Mouse (Mus musculus): ENCODE data around the gene Mypn. TPM values are rescaled to one million over a fixed set of nuclear protein-coding genes. Genes with fewer than 3 reads are reported as not detected.

Gene Mypn
- polyA plus RNA-seq, 1 experiment: 0.01 TPM

GRCm38 (mm10) chr10:63237206-63237605, 33.5 kb upstream of the Mypn start:
- Histone ChIP-seq H3K27me3 (ENCODE audit: control insufficient read depth, insufficient read depth, insufficient read length) (no peaks in the 10 kb centered on the region), H3K79me3 (ENCODE audit: low read depth) (no peaks in the 10 kb centered on the region), H3K36me3 (ENCODE audit: control insufficient read depth, insufficient read depth) (no peaks in the 10 kb centered on the region), H3ac (ENCODE audit: control insufficient read depth, insufficient read length, low read depth) (no peak overlapping the region), H3K79me2 (ENCODE audit: control insufficient read depth, insufficient read depth) (no peaks in the 10 kb centered on the region), H3K4me3 (ENCODE audit: insufficient read depth, poor library complexity, severe bottlenecking) (no peak overlapping the region)
- no peak for TF ChIP-seq MYOD1 (IDR thresholded peaks at IDR 0.05; ENCODE audit: control insufficient read depth, insufficient read length, low read depth)
- TF ChIP-seq FOSL1 (IDR thresholded peaks at IDR 0.05; ENCODE audit: insufficient read depth, low read length, poor library complexity, severe bottlenecking): no peak
- TF ChIP-seq MYOG (IDR thresholded peaks at IDR 0.05; ENCODE audit: control insufficient read depth, extremely low read depth, insufficient read length): no peak
- TF ChIP-seq CEBPB (IDR thresholded peaks at IDR 0.05; ENCODE audit: low read depth): no peak
- TF ChIP-seq USF1 (IDR thresholded peaks at IDR 0.05; ENCODE audit: low read depth): no peak
- no peak for TF ChIP-seq MAX (IDR thresholded peaks at IDR 0.05)
- no peak for TF ChIP-seq CTCF (IDR thresholded peaks at IDR 0.05; ENCODE audit: control insufficient read depth, insufficient read depth, insufficient read length)

- H3K36me3 ChIP-seq (ENCODE audit: control insufficient read depth, insufficient read depth): no peaks in the 10 kb centered on the region
- TF ChIP-seq USF1 (IDR thresholded peaks at IDR 0.05; ENCODE audit: low read depth) (no peak), FOSL1 (IDR thresholded peaks at IDR 0.05; ENCODE audit: insufficient read depth, low read length, poor library complexity, severe bottlenecking) (no peak), MYOG (IDR thresholded peaks at IDR 0.05; ENCODE audit: control insufficient read depth, extremely low read depth, insufficient read length) (no peak), CEBPB (IDR thresholded peaks at IDR 0.05; ENCODE audit: low read depth) (no peak), MAX (IDR thresholded peaks at IDR 0.05) (no peak), MYOD1 (IDR thresholded peaks at IDR 0.05; ENCODE audit: control insufficient read depth, insufficient read length, low read depth) (no peak), CTCF (IDR thresholded peaks at IDR 0.05; ENCODE audit: control insufficient read depth, insufficient read depth, insufficient read length) (no peak)
- H3ac ChIP-seq (ENCODE audit: control insufficient read depth, insufficient read length, low read depth): no peak overlapping the region
- no peaks in the 10 kb centered on the region for H3K27me3 ChIP-seq (ENCODE audit: control insufficient read depth, insufficient read depth, insufficient read length)
- no peak overlapping the region for H3K4me3 ChIP-seq (ENCODE audit: insufficient read depth, poor library complexity, severe bottlenecking)
- H3K79me2 ChIP-seq (ENCODE audit: control insufficient read depth, insufficient read depth): no peaks in the 10 kb centered on the region
- H3K79me3 ChIP-seq (ENCODE audit: low read depth): no peaks in the 10 kb centered on the region
Measured at GRCm38 (mm10) chr10:63236663-63237062, 32.9 kb upstream of the Mypn start.

GRCm38 (mm10) chr10:63235889-63236288, 32.1 kb upstream of the Mypn start:
- TF ChIP-seq MYOG (IDR thresholded peaks at IDR 0.05; ENCODE audit: control insufficient read depth, extremely low read depth, insufficient read length) (no peak), MYOD1 (IDR thresholded peaks at IDR 0.05; ENCODE audit: control insufficient read depth, insufficient read length, low read depth) (no peak), MAX (IDR thresholded peaks at IDR 0.05) (no peak), USF1 (IDR thresholded peaks at IDR 0.05; ENCODE audit: low read depth) (no peak), CEBPB (IDR thresholded peaks at IDR 0.05; ENCODE audit: low read depth) (no peak), FOSL1 (IDR thresholded peaks at IDR 0.05; ENCODE audit: insufficient read depth, low read length, poor library complexity, severe bottlenecking) (no peak)

GRCm38 (mm10) chr10:63234133-63234532, 30.4 kb upstream of the Mypn start:
- no peaks in the 10 kb centered on the region for H3K27me3 ChIP-seq (ENCODE audit: control insufficient read depth, insufficient read depth, insufficient read length)
- H3K79me2 ChIP-seq (ENCODE audit: control insufficient read depth, insufficient read depth): no peaks in the 10 kb centered on the region
- H3K36me3 ChIP-seq (ENCODE audit: control insufficient read depth, insufficient read depth): no peaks in the 10 kb centered on the region
- H3K79me3 ChIP-seq (ENCODE audit: low read depth): no peaks in the 10 kb centered on the region
- TF ChIP-seq MYOG (IDR thresholded peaks at IDR 0.05; ENCODE audit: control insufficient read depth, extremely low read depth, insufficient read length): no peak
- peak; percentile 52 for TF ChIP-seq MYOD1 (IDR thresholded peaks at IDR 0.05; ENCODE audit: control insufficient read depth, insufficient read length, low read depth)
- H3K4me3 ChIP-seq (ENCODE audit: insufficient read depth, poor library complexity, severe bottlenecking): no peak overlapping the region
- H3ac ChIP-seq (ENCODE audit: control insufficient read depth, insufficient read length, low read depth): no peak overlapping the region

More at GRCm38 (mm10) chr10:63235889-63236288, 32.1 kb upstream of the Mypn start:
- Histone ChIP-seq H3K36me3 (ENCODE audit: control insufficient read depth, insufficient read depth) (no peaks in the 10 kb centered on the region), H3K79me3 (ENCODE audit: low read depth) (no peaks in the 10 kb centered on the region), H3ac (ENCODE audit: control insufficient read depth, insufficient read length, low read depth) (no peak overlapping the region), H3K79me2 (ENCODE audit: control insufficient read depth, insufficient read depth) (no peaks in the 10 kb centered on the region), H3K27me3 (ENCODE audit: control insufficient read depth, insufficient read depth, insufficient read length) (no peaks in the 10 kb centered on the region), H3K4me3 (ENCODE audit: insufficient read depth, poor library complexity, severe bottlenecking) (no peak overlapping the region)

- Histone ChIP-seq H3K4me3 (ENCODE audit: insufficient read depth, poor library complexity, severe bottlenecking) (no peak overlapping the region), H3ac (ENCODE audit: control insufficient read depth, insufficient read length, low read depth) (no peak overlapping the region), H3K79me2 (ENCODE audit: control insufficient read depth, insufficient read depth) (no peaks in the 10 kb centered on the region), H3K36me3 (ENCODE audit: control insufficient read depth, insufficient read depth) (no peaks in the 10 kb centered on the region), H3K79me3 (ENCODE audit: low read depth) (no peaks in the 10 kb centered on the region), H3K27me3 (ENCODE audit: control insufficient read depth, insufficient read depth, insufficient read length) (no peaks in the 10 kb centered on the region)
- no peak for TF ChIP-seq MYOD1 (IDR thresholded peaks at IDR 0.05; ENCODE audit: control insufficient read depth, insufficient read length, low read depth)
- TF ChIP-seq CTCF (IDR thresholded peaks at IDR 0.05; ENCODE audit: control insufficient read depth, insufficient read depth, insufficient read length): no peak
- no peak for TF ChIP-seq MAX (IDR thresholded peaks at IDR 0.05)
- TF ChIP-seq FOSL1 (IDR thresholded peaks at IDR 0.05; ENCODE audit: insufficient read depth, low read length, poor library complexity, severe bottlenecking): no peak
- TF ChIP-seq CEBPB (IDR thresholded peaks at IDR 0.05; ENCODE audit: low read depth): no peak
- no peak for TF ChIP-seq MYOG (IDR thresholded peaks at IDR 0.05; ENCODE audit: control insufficient read depth, extremely low read depth, insufficient read length)
- no peak for TF ChIP-seq USF1 (IDR thresholded peaks at IDR 0.05; ENCODE audit: low read depth)
Measured at GRCm38 (mm10) chr10:63231630-63232029, 27.9 kb upstream of the Mypn start.

GRCm38 (mm10) chr10:63230854-63231253, 27.1 kb upstream of the Mypn start:
- TF ChIP-seq USF1 (IDR thresholded peaks at IDR 0.05; ENCODE audit: low read depth): no peak
- TF ChIP-seq MAX (IDR thresholded peaks at IDR 0.05): no peak
- TF ChIP-seq CEBPB (IDR thresholded peaks at IDR 0.05; ENCODE audit: low read depth): no peak
- TF ChIP-seq CTCF (IDR thresholded peaks at IDR 0.05; ENCODE audit: control insufficient read depth, insufficient read depth, insufficient read length): no peak
- no peak for TF ChIP-seq MYOG (IDR thresholded peaks at IDR 0.05; ENCODE audit: control insufficient read depth, extremely low read depth, insufficient read length)
- no peaks in the 10 kb centered on the region for H3K27me3 ChIP-seq (ENCODE audit: control insufficient read depth, insufficient read depth, insufficient read length)

More at GRCm38 (mm10) chr10:63230854-63231253, 27.1 kb upstream of the Mypn start:
- Histone ChIP-seq H3K79me2 (ENCODE audit: control insufficient read depth, insufficient read depth) (no peaks in the 10 kb centered on the region), H3ac (ENCODE audit: control insufficient read depth, insufficient read length, low read depth) (no peak overlapping the region), H3K4me3 (ENCODE audit: insufficient read depth, poor library complexity, severe bottlenecking) (no peak overlapping the region), H3K36me3 (ENCODE audit: control insufficient read depth, insufficient read depth) (no peaks in the 10 kb centered on the region), H3K79me3 (ENCODE audit: low read depth) (no peaks in the 10 kb centered on the region)
